Mouse (Mus musculus): Measurements from ENCODE around the gene Olfr59.

The Olfr59 gene

GRCm38 (mm10) chr11:74283436-74283835 is at the start of gene Olfr59:
Gene Olfr59 (plus strand): TSS chr11:74283736.
- no peak for ATAC-seq (ENCODE audit: insufficient number of reproducible peaks, low FRiP score, low TSS enrichment)

DNA sequence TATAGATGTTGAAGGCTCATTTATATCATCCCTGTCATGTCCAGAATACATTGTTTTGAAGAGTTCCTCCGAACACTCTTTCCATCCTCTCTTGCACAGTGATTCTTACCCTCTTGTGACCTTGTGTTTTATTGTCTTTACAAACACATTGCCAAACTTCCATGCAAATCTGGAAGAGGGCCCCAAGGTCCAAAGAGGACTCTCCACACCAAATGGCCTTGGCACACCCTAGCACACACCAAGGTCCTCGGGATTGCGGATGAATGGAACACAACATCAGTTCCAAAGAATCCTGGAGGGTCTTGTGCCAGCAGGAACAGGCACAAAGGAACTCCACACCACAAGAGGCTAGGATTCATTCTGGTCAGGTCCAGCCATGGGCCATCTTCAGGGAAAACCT is 42.3 kb upstream of the Olfr59 start:
- ATAC-seq (ENCODE audit: insufficient number of reproducible peaks, low FRiP score, low TSS enrichment), result no peak

DNA sequence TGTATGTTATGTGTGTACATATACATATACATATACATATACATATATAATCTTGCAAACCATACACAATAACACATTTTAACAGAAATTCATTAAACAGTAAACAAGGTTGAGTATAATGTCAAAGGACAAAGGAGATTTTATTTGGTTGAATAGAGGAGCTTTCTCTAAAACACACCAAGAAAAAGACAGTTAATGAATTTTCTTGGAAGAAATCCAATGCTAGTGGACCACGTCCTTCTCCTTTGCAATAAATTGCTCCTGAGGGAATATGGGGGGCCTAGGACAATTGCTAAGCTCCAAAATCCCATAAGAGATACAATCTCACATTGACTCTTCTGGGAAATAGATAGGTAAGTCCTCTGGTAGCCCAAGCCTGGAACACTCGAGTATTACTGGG is 24.0 kb upstream of the Olfr59 start, which contains the start of gene Olfr406:
Gene Olfr406 (plus strand): TSS at position 301 of the 400 bp plus-strand sequence.
- ATAC-seq (ENCODE audit: insufficient number of reproducible peaks, low FRiP score, low TSS enrichment), result no peak

DNA sequence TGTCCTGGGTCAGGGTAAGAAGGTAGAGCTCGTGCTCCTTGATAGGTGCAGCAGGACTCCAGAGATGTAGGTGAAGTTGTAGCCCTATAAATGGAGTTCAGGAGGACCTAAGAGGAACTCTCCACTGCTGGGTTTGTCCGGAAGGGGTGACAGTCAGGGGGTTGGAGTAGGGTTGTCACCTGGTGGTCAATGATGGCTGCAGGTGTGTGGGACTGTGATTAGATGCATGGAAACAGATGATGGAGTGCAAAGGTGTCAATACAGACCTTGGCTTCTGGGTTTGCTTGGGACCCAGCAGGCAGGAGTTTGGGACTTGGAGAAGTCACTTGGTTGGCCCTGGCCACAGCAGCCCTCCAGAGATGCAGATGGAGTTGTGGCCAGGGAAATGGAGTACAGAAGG is 3.7 kb downstream of the Olfr59 start:
- ATAC-seq (ENCODE audit: insufficient number of reproducible peaks, low FRiP score, low TSS enrichment), result no peak

DNA sequence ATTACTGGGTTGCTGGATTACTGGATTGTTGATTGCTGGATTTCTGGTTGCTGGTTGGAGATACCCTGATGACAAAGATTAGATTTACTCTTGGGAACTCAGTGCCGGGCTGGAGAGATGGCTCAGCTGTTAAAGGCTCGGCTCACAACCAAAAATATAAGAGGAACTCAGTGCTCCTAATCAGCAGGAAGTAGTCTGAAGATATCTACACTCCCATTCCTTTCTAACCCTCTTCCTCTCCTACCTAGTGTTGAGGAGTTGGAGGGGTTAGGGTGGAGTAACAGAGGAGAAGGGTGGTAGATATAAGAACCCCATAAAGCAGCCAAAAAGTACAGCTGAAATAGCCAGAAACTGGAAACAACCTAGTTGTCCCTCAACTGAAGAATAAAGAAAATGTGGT is 42.5 kb downstream of the Olfr59 start:
- ATAC-seq (ENCODE audit: insufficient number of reproducible peaks, low FRiP score, low TSS enrichment), result no peak

DNA sequence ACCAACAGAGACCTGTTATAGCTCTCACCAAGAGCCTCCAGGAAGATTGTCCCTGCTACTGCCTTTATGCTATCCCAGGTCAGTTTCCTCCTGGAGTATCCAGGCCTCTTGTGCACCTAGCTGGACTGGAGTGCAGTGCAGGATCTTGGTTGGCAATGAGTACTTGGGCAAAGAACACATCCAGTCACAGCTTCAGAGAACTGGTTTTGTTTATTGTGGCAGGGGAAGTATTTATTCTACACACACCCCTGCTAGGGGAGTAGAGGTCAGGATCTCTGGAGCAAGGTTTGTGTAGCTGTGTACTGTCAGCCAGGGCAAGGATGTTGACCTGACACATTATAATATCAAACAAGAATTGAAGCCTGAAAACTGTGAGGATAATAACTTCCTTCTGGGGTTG is 45.2 kb downstream of the Olfr59 start:
- no peak for ATAC-seq (ENCODE audit: insufficient number of reproducible peaks, low FRiP score, low TSS enrichment)

- ATAC-seq (ENCODE audit: insufficient number of reproducible peaks, low FRiP score, low TSS enrichment), result no peak
Observed at GRCm38 (mm10) chr11:74337931-74338330, 54.4 kb downstream of the Olfr59 start, which contains the start of gene Olfr410. Gene Olfr410 (minus strand): TSS chr11:74338031.

Data from cerebellum, adult (tissue).